Mouse (Mus musculus): Measurements from ENCODE around the gene Apobec1. TPM values are rescaled to one million over a fixed set of nuclear protein-coding genes. Genes with fewer than 3 reads are reported as not detected.
"Not testable (repeated sequence)": the region's sequence is repeated elsewhere in the genome, so short reads cannot be mapped to it uniquely, and the experiment has no call there.

Gene Apobec1
- total RNA-seq (2021), result 1 to 10 TPM; 1.8 to 1.9 TPM
- long read RNA-seq, experiment 1, partial matches to known transcripts, result 1 of 1 reads
- long read RNA-seq, experiment 1, other reads (novel, unspliced or antisense), result 0 of 1 reads
- long read RNA-seq, experiment 2, partial matches to known transcripts, result 0 of 2 reads
- long read RNA-seq, experiment 2, other reads (novel, unspliced or antisense), result 1 of 2 reads

DNA sequence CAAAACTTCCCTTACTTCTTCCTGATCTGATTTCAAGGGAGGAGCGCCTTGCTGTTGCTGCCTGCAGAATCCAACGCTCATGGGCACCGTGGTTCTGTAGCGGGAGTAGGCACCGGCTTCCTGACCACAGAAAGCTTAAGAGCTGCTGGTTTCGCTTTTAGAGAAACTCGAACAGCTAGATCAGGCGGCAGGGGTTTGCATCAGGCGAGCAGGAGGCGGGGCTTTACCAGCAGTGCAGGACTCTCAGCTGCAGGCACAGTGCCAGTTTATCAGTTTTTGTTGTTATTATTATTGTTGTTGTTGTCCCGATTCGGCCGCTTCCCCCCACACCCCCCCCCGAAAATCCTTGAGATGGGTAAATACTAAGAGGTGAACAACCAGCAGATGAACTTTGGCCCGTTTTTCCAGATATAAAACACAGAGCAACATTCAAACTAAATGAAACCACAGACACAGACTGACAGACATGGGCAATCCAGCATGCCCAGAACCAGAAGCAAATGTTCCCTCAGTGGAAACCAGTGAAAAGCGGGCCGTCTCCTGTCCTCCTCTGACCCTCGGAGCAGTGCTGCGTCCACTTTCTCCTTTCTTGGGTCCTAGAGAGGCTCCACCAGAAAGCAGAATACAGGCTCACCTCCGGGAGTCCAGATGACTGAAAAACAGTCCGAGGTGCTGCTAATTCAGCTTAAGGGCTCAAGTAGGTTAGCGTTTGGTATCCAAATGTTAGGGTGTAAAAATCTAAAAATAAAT, at the start of gene Apobec1:
Gene Apobec1 (minus strand): TSS at position 203 of the 750 bp plus-strand sequence.
- DNase-seq, result peak; percentile 60

DNA sequence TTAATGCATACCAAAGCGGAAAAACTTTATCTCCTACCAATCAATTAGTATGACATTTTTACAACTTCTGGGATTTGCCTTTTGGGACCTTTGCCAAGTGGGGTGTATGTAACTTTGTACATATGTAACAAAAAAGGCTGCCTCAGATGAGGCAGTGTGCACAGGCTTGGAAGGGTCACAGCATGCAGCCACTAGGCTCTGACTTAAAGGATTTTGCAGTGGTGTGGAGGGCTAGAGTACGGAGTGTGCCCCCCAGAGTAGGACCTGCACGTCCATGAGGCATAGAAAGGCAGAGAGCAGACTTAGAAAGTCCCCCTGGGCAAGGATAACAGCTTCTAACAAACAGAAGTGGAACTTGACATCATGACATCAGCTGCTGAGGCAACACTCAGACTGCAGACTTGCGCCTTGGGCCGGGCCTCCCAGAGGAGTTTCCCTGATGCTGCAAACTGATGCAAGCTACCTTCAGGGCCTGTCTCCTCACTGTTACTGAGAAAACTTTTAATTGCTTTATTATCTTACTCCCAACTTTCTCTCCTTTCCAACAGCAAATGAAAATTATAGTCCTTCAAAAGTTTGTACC, 48.2 kb upstream of the Apobec1 start:
- no peak for DNase-seq

DNA sequence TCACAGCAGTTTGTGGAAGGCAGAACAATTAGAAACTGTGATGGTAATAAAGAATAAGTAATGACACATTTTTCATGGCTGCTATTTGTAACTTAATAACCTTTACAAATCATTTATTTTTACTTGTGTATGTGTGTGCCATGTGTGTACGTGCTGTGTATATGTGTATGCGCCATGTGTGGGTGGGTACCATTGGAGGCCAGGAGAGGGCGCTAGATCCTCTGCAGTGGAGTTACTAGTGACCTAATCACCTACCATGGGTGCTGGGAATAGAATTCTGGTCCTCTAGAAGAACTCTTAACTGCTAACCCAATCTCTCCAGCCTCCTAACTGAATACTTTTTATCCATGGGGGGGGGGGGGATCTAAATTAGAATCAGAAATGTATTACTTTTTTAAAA, 47.7 kb upstream of the Apobec1 start:
- DNase-seq, result no peak

DNA sequence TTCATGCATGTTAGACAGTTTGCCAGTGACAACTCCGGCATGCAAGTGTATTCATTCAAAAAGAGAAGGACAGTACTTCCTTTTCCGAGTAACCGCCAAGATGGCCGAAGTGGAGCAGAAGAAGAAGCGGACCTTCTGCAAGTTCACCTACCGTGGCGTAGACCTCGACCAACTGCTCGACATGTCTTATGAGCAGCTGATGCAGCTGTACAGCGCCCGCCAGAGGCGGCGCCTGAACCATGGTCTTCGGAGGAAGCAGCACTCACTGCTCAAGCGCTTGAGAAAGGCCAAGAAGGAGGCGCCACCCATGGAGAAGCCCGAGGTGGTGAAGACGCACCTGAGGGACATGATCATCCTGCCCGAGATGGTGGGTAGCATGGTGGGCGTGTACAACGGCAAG, 42.0 kb upstream of the Apobec1 start:
- not testable (repeated sequence) for DNase-seq

DNA sequence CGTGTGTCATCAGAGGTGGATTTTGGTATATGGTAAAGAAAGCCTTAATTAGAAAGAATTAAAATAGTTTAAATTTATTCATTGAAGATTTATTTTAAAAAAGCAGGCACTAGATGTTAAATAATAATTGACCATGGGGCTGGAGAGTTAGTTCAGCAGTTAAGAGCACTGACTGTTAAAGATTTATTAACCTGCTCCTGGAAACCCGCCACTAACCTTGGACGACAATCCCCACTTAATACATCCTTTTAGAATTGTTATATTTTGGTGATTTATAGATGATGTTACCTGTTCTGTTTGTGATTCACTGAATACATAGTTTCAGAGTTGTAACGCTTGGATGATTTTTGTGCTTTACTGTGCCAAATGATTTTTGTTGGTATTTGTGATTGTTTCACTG, 35.3 kb upstream of the Apobec1 start:
- DNase-seq, result not testable (repeated sequence)

DNA sequence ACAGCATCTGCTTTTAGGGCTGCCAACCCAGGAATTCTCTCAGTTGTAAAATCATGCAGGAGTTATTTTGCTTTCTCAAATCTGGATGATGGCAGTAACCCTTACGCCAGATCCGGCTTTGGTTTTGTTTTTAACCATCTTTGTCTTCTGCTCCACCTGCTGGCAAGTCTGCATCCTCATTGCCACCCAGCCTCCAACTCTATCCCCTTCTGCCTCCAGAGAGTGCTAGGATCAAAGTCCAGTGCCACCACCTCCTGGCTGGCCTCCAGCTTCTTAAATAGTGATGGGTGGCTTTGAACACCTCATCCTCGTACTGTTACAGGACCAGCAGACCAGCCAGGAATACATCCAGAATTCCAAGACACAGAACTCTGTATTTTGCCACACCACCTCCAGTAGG, 34.4 kb upstream of the Apobec1 start:
- no peak for DNase-seq

DNA sequence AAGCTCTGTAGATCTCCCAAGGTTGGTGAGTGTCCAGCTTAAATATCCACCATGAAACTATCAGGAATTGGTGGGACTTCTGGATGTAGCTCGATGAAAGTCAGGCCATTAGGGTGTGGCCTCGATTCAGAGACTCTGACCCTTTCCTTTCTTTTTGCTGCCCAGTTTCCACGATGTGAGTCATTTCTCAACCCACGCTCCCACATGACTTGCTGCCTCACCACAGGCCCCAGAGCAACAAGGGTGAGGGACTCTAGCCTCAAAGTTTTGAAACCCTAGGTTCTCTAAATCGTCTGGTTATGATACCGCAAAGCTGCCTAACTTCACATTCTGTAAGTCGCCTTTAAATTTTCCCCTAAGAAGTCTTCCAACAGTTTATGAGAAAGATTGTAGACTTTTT, 33.1 kb upstream of the Apobec1 start:
- no peak for DNase-seq

DNA sequence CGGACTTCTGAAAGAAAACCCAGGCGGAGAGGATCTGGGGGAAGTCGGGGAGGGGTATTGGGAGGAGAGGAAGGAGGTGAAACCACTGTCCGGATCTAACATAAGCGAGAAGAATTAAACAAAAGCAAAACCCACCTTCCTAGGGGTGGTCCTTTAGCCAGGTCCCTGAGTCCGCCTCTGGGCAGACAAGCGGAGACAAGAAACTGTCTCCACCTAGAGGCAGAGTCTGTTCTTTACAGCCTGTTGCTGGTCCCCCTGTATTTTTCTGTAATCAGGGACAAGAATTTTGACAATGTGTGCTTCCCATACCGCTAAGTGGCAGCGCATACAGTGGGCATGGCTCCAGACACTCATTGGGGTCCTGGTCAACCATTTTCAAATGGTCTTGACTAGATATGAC, 31.2 kb upstream of the Apobec1 start:
- DNase-seq, result no peak

DNA sequence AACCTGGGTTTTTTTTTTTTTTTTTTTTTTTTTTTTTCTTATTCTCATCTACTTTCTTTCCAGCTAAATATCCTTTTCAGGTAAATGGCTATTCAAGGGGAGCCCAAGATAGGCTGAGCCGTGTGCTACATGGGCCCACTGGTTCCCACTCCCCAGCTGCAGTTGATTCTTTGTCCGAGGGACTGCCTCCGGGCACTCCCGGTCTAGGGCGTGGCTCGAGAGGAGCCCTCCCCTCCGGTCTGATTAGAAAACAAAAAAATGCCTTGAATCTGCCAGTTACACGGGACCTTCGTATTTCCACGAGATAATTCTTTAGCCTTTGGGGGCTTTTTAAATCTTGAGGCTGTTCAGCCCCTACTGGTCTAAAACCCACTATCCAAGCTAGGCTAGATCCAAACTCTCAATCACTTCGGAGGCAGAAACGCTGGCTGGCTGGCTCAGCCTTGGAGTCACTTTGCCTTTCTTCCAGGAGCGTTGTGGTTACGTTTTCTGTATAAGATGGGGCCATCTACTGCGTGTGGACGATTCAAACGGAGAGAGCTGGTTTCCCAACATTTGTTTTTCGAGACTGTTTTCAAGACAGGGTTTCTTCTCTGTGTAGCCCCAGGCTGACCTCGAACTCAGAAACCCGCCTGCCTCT, 25.3 kb upstream of the Apobec1 start:
- DNase-seq, result no peak

DNA sequence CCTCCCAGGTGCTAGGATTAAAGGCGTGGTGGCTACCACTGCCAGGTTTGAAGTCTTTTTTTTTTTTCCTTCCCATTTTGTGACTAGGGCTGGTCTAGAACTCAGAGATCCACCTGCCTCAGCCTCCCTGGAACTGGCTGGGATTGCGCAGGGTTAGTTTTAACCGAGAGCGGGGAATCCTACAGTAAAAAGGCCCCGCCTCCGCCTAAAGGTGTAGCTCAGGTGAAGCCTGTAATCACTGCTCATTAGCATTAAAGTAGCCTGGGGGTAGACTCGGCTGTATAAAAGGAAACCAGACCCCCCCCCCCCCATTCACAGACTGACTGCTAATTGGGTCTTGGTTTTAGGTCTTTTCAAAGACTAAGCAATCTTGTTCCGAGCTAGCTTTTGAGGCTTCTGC, 23.9 kb upstream of the Apobec1 start, which contains the start of gene Dppa3:
Gene Dppa3 (plus strand): TSS at position 301 of the 400 bp plus-strand sequence.
- no peak for DNase-seq

DNA sequence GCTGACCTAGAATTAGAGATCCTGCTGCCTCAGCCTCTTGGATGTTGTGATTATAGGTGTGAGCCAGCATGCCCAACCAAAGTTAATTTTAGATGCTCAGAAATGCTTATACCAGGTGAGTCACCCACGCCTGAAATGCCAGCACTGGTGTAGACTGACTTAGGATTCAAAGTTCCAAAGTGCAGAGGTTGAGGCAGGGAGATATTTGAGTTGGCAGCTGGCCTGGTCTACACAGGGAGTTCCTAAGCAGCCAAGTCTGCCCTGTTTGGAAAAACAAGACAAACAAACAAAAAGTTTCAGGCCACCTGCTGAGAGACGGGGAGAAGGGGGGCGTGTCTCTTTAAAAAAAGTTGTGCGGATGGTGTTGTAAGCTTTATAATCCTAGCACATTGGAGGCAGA, 22.9 kb upstream of the Apobec1 start:
- no peak for DNase-seq

DNA sequence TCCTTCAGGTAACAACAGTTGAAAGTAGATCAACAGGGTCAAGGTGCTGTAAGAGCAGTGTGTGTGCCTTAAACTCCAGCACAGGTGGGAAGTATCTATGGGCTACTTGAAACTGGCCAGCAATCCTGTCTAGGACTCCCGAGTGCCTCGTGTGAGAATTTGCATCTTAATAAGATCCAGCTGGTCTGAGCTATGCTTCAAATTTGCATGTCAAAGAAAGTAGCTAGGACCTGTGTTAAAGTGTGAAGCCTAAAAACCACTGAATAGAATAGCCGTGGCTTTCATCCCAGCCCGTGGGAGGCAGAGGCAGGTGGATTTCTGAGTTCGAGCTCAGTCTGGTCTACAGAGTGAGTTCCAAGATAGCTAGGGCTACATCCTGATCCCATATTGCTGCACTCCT, 22.2 kb upstream of the Apobec1 start:
- no peak for DNase-seq

DNA sequence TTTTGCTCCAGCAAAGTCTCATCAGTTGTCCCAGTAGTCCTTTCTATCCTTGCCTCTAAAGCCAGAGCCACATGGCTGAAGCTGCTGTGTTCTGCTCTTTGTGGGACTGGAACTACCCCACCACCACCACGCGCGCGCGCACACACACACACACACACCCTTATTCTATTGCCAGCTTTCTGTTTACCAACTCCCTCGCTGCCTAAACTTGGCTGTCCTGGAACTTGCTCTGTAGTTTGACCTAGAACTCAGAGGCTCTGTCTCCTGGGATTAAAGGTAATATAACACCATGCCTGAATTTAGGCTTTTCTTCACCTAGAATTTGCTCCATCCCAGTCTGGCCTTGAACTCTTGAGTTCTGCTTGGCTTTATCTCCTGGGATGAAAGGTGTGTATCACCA, 18.8 kb upstream of the Apobec1 start:
- no peak for DNase-seq

DNA sequence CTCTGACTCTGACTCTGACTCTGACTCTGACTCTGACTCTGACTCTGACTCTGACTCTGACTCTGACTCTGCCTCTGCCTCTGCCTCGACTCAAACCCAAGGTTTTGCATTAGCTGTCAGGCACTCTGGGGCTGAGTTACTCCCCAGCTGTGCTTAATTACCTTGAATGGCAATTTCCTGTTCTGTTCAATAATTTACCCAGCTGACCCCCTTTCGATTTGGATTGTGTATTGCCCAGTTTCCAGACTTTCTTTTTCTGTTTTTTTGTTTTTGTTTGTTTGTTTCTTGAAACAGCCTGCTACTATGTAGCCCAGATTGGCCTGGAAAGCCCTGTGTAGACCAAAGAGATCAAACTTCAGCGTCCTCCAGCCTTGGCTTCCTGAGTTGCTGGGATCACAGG, 13.8 kb upstream of the Apobec1 start:
- DNase-seq, result no peak

DNA sequence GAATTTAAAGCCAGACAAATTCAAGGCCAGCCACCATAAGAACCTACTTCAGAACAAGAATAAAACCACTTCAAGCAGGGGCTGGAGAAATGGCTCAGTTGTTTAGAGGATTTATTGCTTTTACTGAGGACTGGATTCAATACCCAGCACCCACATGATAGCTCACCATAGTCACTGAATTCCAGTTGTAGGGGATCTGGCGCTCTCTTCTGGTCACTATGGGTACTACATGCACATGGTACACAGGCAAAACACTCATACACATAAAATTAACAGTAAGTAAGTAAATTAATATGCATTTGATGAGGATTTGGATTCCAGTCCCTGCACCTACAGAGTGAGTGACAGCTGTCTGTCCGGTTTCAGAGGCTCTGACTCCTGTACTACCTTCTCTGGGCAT, 11.8 kb upstream of the Apobec1 start:
- DNase-seq, result no peak

DNA sequence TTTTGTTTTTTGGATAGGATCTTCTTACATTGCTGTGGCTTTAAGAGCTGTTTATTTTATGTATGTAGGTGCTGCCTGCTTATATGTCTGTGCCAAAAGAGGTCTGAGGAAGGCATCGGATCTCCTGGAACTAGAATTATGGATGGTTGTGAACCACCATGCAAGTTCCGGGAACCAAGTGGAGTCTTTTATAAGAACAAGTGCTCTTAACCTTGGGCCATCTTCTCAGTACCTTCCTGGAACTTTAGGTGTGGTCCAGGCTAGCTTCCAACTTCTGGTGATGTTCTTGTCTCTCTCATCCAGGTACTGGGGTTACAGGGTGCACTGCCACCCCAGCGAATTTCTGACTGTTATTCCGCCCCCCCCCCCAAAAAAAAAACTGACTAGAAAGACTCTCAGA, 10.2 kb upstream of the Apobec1 start:
- no peak for DNase-seq

DNA sequence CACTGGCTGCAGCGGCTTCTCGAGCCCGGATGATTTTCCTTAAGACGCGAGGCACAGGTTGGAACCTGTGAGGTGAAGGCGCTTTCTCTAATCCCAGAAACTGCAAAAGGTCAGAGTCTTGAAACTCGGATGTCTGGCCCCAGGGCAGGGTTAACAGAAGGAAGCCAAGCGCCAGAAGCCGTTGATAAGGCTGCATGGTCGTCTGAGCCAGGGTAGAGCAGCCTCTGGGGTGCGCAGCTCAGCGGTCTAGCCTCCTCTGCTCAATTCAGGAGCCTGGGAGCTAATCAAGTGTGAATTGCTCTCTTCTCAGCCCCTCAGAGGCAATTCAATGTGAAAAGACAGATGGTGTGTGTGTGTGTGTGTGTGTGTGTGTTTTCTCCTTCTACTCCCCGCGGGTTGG, 7.5 kb upstream of the Apobec1 start, which contains the start of gene Gdf3:
Gene Gdf3 (minus strand): TSS at position 317 of the 400 bp plus-strand sequence.
- DNase-seq, result no peak

DNA sequence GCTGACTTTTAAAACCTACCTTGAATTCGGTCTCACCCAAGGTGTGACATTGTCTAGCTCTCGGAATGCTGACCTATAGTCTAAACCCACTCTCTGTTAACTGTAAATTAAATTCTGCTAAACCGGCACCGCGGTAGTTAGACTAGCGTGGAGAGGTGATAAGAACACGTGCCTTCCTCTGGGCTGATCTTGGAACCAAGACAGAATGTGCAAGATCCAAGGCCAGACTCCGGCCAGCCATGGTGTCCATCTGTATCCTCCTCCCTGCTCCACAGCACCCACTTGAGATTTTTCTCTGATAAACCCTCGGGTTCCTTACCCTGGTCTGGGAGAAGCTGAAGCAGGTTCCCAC, 7.1 kb upstream of the Apobec1 start:
- DNase-seq, result no peak

DNA sequence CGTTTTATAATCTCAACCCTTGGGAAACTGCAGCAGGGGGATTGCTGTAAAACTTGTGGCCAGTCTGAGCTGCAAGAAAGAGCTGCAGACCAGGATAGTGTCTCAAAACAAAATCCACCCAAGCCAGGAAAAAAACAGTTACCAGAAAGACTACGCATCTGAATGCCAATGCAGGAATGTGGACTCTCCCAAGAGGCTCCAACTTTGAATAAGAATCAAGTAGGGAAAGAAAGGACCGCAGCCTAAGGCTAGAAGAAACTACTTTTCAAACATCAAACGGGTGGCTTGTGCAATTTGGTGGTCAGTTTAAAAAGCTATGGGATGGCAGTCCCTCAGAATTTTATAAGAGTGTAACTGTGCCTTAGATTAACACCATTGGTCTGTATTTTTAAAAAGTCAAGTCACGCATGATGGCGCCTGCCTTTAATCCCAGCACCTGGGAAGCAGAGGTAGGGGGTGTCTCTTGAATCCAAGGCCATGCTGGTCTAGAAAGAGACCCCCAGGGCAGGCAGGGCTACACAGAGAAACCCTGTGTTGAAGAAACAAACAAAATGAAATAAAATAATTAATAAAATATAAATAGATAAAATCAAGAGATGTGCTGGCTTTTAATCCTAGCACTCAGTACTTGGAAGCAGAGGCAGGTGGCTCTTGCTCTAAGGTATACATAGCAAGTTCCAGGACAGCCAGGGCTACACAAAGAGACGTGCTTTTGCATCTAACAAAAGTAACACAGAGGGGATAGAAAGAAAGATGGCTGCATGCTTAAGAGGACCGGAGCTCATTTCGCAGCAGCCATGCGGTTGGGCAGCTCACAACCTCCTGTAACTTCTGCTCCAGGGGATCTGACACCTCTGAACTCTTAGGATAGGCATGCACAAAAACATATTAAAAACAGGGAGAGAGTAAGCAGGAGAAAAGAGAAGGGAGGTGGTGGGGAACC, 6.5 kb upstream of the Apobec1 start:
- DNase-seq, result no peak

DNA sequence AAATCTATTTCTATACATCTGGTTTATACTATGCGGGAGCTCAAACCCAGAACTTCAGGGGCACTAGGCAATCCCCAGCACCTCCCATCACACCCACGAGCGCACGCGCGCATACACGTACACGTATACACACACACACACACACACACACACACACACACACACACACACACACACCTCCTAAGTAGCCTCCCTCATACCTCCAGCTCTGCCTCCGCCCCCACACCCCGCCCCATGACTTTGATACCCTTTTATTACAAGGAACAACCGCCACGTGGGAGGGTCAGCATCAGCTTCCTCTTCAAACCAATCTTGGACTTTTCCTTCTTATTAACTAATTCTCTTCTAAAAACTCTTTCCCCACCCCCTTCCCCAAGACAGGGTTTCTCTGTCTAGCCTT, 5.5 kb upstream of the Apobec1 start:
- no peak for DNase-seq

DNA sequence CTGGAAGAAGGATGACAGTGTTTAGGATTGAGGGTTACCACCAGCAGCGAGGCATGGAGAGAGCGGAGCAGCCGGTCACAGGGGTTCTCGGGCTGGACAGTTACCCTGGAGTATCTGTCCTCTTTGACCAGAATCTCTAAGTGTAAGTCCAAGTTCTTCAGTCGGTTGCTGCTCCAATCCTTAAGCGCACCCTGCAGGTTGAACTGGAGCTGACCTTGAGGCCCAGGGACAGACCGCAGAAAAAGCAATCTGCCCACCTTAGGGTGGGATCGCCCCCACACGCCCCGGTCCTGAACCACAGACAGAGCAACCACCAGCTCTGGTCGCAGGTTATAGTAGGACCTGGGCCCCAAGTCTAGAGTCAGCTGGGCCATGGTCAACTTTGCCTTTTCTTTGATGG, 4.4 kb upstream of the Apobec1 start:
- DNase-seq, result no peak

DNA sequence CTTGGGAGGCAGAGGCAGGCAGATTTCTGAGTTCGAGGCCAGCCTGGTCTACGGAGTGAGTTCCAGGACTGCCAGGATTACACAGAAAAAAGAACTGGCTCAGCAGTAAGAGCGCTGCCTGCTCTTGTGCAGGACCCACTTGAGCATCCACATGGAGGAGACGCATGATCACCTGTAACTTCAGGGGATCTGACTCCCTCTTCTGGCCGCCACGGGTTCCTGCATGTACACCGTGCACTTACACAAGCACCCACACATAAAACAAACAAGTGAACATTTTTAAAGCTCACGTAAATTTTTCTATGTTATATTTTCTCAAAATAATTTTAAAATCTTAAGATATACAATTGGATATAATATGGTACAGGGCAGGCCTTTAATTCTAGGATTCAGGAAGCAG, 3.2 kb upstream of the Apobec1 start:
- DNase-seq, result no peak
